In genomic region chr6:72647383-72647820, GRCm38 (mm10) we compare ENCODE assay signal across 7 mouse cellular contexts. TPM values are rescaled to one million over a fixed set of nuclear protein-coding genes. Genes with fewer than 3 reads are reported as not detected.
DNase-seq lines count a peak whose midpoint lies in the region; ATAC-seq and TF ChIP-seq lines count a peak whose summit lies in the region.

No protein-coding gene starts in this region.

- no peak overlapping the region for H3K4me2 ChIP-seq in hindbrain, embryonic 15.5 days

- H3K36me3 ChIP-seq in hindbrain, embryonic 15.5 days: no peaks in the 10 kb centered on the region

- peak; percentile 93 for ATAC-seq in common myeloid progenitor, adult 5-6 weeks (replicated peaks; ENCODE audit: low read depth, poor library complexity, severe bottlenecking)
- peak; percentile 79 for ATAC-seq in hindbrain, embryonic 15.5 days (ENCODE audit: low FRiP score, low read depth)

- DNase-seq in adrenal gland, adult (ENCODE audit: inconsistent age in 2 of 2, low spot score in 1 of 2): peak; percentile 62 to 91
- DNase-seq in gastrocnemius, adult 2 months: peak; percentile 78
- peak; percentile 68 for DNase-seq in left cerebral cortex, adult 11 months (ENCODE audit: low spot score)
- peak; percentile 88 for DNase-seq in lung, postnatal 36 days
- DNase-seq in right cerebral cortex, postnatal 10 days (ENCODE audit: low spot score in 2 of 2): peak; percentile 77 to 85

- 59% methylated on average over 10 of the region's 10 CpGs for WGBS in hindbrain, embryonic 15.5 days

- H3K27ac ChIP-seq in gastrocnemius, adult 2 months: peak overlapping the region; percentile 82
- no peak overlapping the region for H3K27ac ChIP-seq in hindbrain, embryonic 15.5 days (replicated peaks)

- TF ChIP-seq CTCF in gastrocnemius, adult 2 months (IDR thresholded peaks at IDR 0.05): peak; percentile 86

- H3K4me3 ChIP-seq in gastrocnemius, adult 2 months: peak overlapping the region; percentile 43
- H3K4me3 ChIP-seq in hindbrain, embryonic 15.5 days: no peak overlapping the region

- no peaks in the 10 kb centered on the region for H3K27me3 ChIP-seq in hindbrain, embryonic 15.5 days

- H3K9ac ChIP-seq in hindbrain, embryonic 15.5 days: no peak overlapping the region

- H3K4me1 ChIP-seq in hindbrain, embryonic 15.5 days (replicated peaks): no peaks in the 10 kb centered on the region

- intact Hi-C loops in gastrocnemius, adult 2 months (cut with DNase I): no loop called here

- no peaks in the 10 kb centered on the region for H3K9me3 ChIP-seq in hindbrain, embryonic 15.5 days

RNA-seq across cellular contexts. Expression of gene Tgoln1, which starts 30.6 kb away (rescaled TPM):
- total RNA-seq in common myeloid progenitor, adult 5-6 weeks (2017): 56.4 and 66.7 TPM in 2 replicates
- 10 to 100 TPM; 23.2 to 29.0 TPM for total RNA-seq in gastrocnemius, adult 2 months (2021)
- 34.6 and 35.9 TPM in 2 replicates for polyA plus RNA-seq in hindbrain, embryonic 15.5 days (2015; fragmentation: Nextera tagmentation; extraction: Ambion mirVana)

RNA-seq across cellular contexts. Expression of gene Retsat, which starts 49.1 kb away (rescaled TPM):
- 13.3 and 17.4 TPM in 2 replicates for total RNA-seq in common myeloid progenitor, adult 5-6 weeks (2017)
- 10 to 100 TPM; 56.1 to 98.6 TPM for total RNA-seq in gastrocnemius, adult 2 months (2021)
- polyA plus RNA-seq in hindbrain, embryonic 15.5 days (2015; fragmentation: Nextera tagmentation; extraction: Ambion mirVana): 5.9 and 7.0 TPM in 2 replicates

RNA-seq across cellular contexts. Expression of gene Elmod3, which starts 49.2 kb away (rescaled TPM):
- total RNA-seq in common myeloid progenitor, adult 5-6 weeks (2017): 4.5 and 9.3 TPM in 2 replicates
- 1 to 10 TPM; 7.7 to 9.8 TPM for total RNA-seq in gastrocnemius, adult 2 months (2021)
- polyA plus RNA-seq in hindbrain, embryonic 15.5 days (2015; fragmentation: Nextera tagmentation; extraction: Ambion mirVana): 15.9 and 17.1 TPM in 2 replicates
